Mouse (Mus musculus) liver, embryonic 11.5 days (tissue): ENCODE data around the gene Kif1b. TPM values are rescaled to one million over a fixed set of nuclear protein-coding genes. Genes with fewer than 3 reads are reported as not detected.

ENCODE experiments used
- ATAC-seq: fragments of 200-750 bp; cut with Nextera tagmentation; replicated peaks from 2 replicates; pipeline ENCODE4 v1.8.0; 2017; ENCODE audit warnings: moderate number of reproducible peaks, mild to moderate bottlenecking, moderate TSS enrichment, moderate library complexity; ENCODE audit not compliant: low FRiP score
- DNase-seq: peaks from one replicate; pipeline ENCODE4 v3.0.0-alpha.2; 2017; ENCODE audit warnings: low spot score
- H3K27ac ChIP-seq: fragments of 300-500 bp; sonication (generic); 2 replicates; pipeline ENCODE4 v1.5.1; 2014; ENCODE audit warnings: mild to moderate bottlenecking, low read depth, low read length, control low read depth
- H3K27me3 ChIP-seq: fragments of 300-500 bp; sonication (generic); replicated peaks from 2 replicates; pipeline ENCODE4 v1.6.1; 2014; ENCODE audit warnings: low read length, mixed read lengths; ENCODE audit not compliant: control insufficient read depth, insufficient read depth
- H3K36me3 ChIP-seq: fragments of 300-500 bp; sonication (generic); 2 replicates; pipeline ENCODE4 v1.6.1; 2014; ENCODE audit warnings: mild to moderate bottlenecking, low read length, moderate library complexity, mixed read lengths; ENCODE audit not compliant: control insufficient read depth, insufficient read depth
- H3K4me1 ChIP-seq: fragments of 300-500 bp; sonication (generic); replicated peaks from 2 replicates; pipeline ENCODE4 v1.6.1; 2014; ENCODE audit warnings: low read length, mixed read lengths; ENCODE audit not compliant: control insufficient read depth, insufficient read depth
- H3K4me2 ChIP-seq: fragments of 300-500 bp; sonication (generic); 2 replicates; pipeline ENCODE4 v1.6.1; 2014; ENCODE audit warnings: mild to moderate bottlenecking, control low read depth, moderate library complexity
- H3K4me3 ChIP-seq: fragments of 300-500 bp; sonication (generic); 2 replicates; pipeline ENCODE4 v1.5.1; 2014; ENCODE audit warnings: low read depth, low read length, control low read depth
- H3K9ac ChIP-seq: fragments of 300-500 bp; sonication (generic); 2 replicates; pipeline ENCODE4 v1.6.1; 2014; ENCODE audit warnings: low read depth, low read length, control low read depth
- H3K9me3 ChIP-seq: fragments of 300-500 bp; sonication (generic); 2 replicates; pipeline ENCODE4 v1.6.1; 2016; ENCODE audit warnings: low read length, inconsistent platforms, mixed read lengths; ENCODE audit not compliant: control insufficient read depth
- WGBS: fragments of 180-500 bp; shearing (Covaris S2); extraction: QIAGEN DNeasy Blood & Tissue Kit; methylation state at CpG from one replicate; pipeline ENCODE4 v1.1.7; 2014; 5-methylcytosine and 5-hydroxymethylcytosine counted together
- polyA plus RNA-seq: library from polyadenylated mRNA; unstranded; fragments of >200 nt; fragmentation: Nextera tagmentation; extraction: Ambion mirVana; gene quantifications from 2 replicates; pipeline ENCODE4 v1.2.1, GENCODE M21; 2014

Kif1b gene
- polyA plus RNA-seq, 1 experiment from 2014 or later = 14.8 TPM

- Histone ChIP-seq H3K9ac (no peak overlapping the region), H3K27ac (no peak overlapping the region), H3K27me3 (no peaks in the 10 kb centered on the region), H3K36me3 (peaks cover 8% of the 10 kb centered on the region), H3K9me3 (no peaks in the 10 kb centered on the region), H3K4me2 (no peak overlapping the region), H3K4me3 (no peak overlapping the region), H3K4me1 (no peaks in the 10 kb centered on the region)
- WGBS = 91% methylated on average over 15 of the region's 15 CpGs
- ATAC-seq = no peak
- DNase-seq = no peak
Observed at GRCm38 (mm10) chr4:149256511-149257300, 50.8 kb downstream of the Kif1b start.

- no peak overlapping the region for H3K4me3 ChIP-seq
- DNase-seq (no peak), ATAC-seq (no peak)
- H3K4me1 ChIP-seq = no peaks in the 10 kb centered on the region
- peaks cover 12% of the 10 kb centered on the region for H3K36me3 ChIP-seq
- no peaks in the 10 kb centered on the region for H3K9me3 ChIP-seq
- H3K9ac ChIP-seq = no peak overlapping the region
- no peaks in the 10 kb centered on the region for H3K27me3 ChIP-seq
- H3K4me2 ChIP-seq = no peak overlapping the region
- 68% methylated on average over 13 of the region's 13 CpGs for WGBS
- no peak overlapping the region for H3K27ac ChIP-seq
Observed at GRCm38 (mm10) chr4:149255277-149256270, 51.9 kb downstream of the Kif1b start.

- Histone ChIP-seq H3K36me3 (peaks cover 12% of the 10 kb centered on the region), H3K9ac (no peak overlapping the region)
Observed at GRCm38 (mm10) chr4:149254827-149255226, 52.7 kb downstream of the Kif1b start.

GRCm38 (mm10) chr4:149249311-149249710 lies 58.2 kb downstream of the Kif1b start:
- Histone ChIP-seq H3K4me1 (no peaks in the 10 kb centered on the region), H3K9me3 (no peaks in the 10 kb centered on the region), H3K27me3 (no peaks in the 10 kb centered on the region), H3K36me3 (peaks cover 10% of the 10 kb centered on the region; the same call in 1 of the 2 replicates), H3K9ac (no peak overlapping the region), H3K27ac (no peak overlapping the region), H3K4me3 (no peak overlapping the region), H3K4me2 (no peak overlapping the region)
- WGBS = 66% methylated on average over 1 of the region's 1 CpGs
- no peak for DNase-seq
- no peak for ATAC-seq

More at GRCm38 (mm10) chr4:149254827-149255226, 52.7 kb downstream of the Kif1b start:
- Histone ChIP-seq H3K27me3 (no peaks in the 10 kb centered on the region), H3K9me3 (no peaks in the 10 kb centered on the region), H3K4me3 (no peak overlapping the region), H3K4me2 (no peak overlapping the region), H3K4me1 (no peaks in the 10 kb centered on the region), H3K27ac (no peak overlapping the region)
- WGBS = 85% methylated on average over 4 of the region's 4 CpGs
- ATAC-seq (no peak), DNase-seq (no peak)

- no peaks in the 10 kb centered on the region for H3K27me3 ChIP-seq
- H3K27ac ChIP-seq = no peak overlapping the region
- H3K4me1 ChIP-seq = no peaks in the 10 kb centered on the region
- 84% methylated on average over 5 of the region's 5 CpGs for WGBS
- DNase-seq (no peak), ATAC-seq (no peak)
- H3K9me3 ChIP-seq = no peaks in the 10 kb centered on the region
- no peak overlapping the region for H3K4me2 ChIP-seq
- no peak overlapping the region for H3K4me3 ChIP-seq
- peaks cover 12% of the 10 kb centered on the region; the same call in 1 of the 2 replicates for H3K36me3 ChIP-seq
- H3K9ac ChIP-seq = no peak overlapping the region
Observed at GRCm38 (mm10) chr4:149247772-149248171, 59.7 kb downstream of the Kif1b start.

GRCm38 (mm10) chr4:149247156-149247633 lies 60.3 kb downstream of the Kif1b start:
- 82% methylated on average over 8 of the region's 8 CpGs for WGBS
- ATAC-seq (no peak), DNase-seq (no peak)
- Histone ChIP-seq H3K9me3 (no peaks in the 10 kb centered on the region), H3K27ac (no peak overlapping the region), H3K4me2 (no peak overlapping the region), H3K4me1 (no peaks in the 10 kb centered on the region), H3K27me3 (no peaks in the 10 kb centered on the region), H3K36me3 (peaks cover 12% of the 10 kb centered on the region; the same call in 1 of the 2 replicates), H3K4me3 (no peak overlapping the region), H3K9ac (no peak overlapping the region)

- WGBS = 79% methylated on average over 7 of the region's 7 CpGs
- H3K9ac ChIP-seq = no peak overlapping the region
- no peaks in the 10 kb centered on the region for H3K4me1 ChIP-seq
- peaks cover 12% of the 10 kb centered on the region; the same call in 1 of the 2 replicates for H3K36me3 ChIP-seq
- ATAC-seq = no peak
- no peak overlapping the region for H3K4me3 ChIP-seq
- H3K27me3 ChIP-seq = no peaks in the 10 kb centered on the region
- no peak overlapping the region for H3K4me2 ChIP-seq
- DNase-seq = no peak
- H3K27ac ChIP-seq = no peak overlapping the region
- H3K9me3 ChIP-seq = no peaks in the 10 kb centered on the region
Observed at GRCm38 (mm10) chr4:149246578-149247155, 60.8 kb downstream of the Kif1b start.

GRCm38 (mm10) chr4:149237011-149237410 lies 70.5 kb downstream of the Kif1b start:
- Histone ChIP-seq H3K4me1 (no peaks in the 10 kb centered on the region), H3K9me3 (no peaks in the 10 kb centered on the region), H3K4me3 (no peak overlapping the region), H3K9ac (no peak overlapping the region), H3K4me2 (no peak overlapping the region), H3K36me3 (0 out of 2 replicates have a peak, but pooled peaks cover 9% of the 10 kb centered on the region), H3K27ac (no peak overlapping the region), H3K27me3 (no peaks in the 10 kb centered on the region)
- DNase-seq = no peak
- 90% methylated on average over 15 of the region's 15 CpGs for WGBS
- ATAC-seq = no peak
